Mouse (Mus musculus) spleen, embryonic (tissue): ENCODE measurements at regions not wholly inside any gene's neighbourhood (a gene's known extent, or its start where the extent isn't known, plus 50 kb on each side); places are given as distances from the start of the nearest gene placed in this dataset.
"Not testable (repeated sequence)": the region's sequence is repeated elsewhere in the genome, so short reads cannot be mapped to it uniquely, and the experiment has no call there.

Experiments used
- CTCF ChIA-PET: fragments of 350-600 bp; sonication (Branson Sonifier 250); formaldehyde crosslinking; loops from one replicate; lab custom pipeline; 2022; lab: Charles Lee

GRCm38 (mm10) chr5:105358902-105359301 is 56.7 kb upstream of the Lrrc8b start:
- CTCF ChIA-PET, result no interaction called here

GRCm38 (mm10) chr5:105356393-105356792 is 59.2 kb upstream of the Lrrc8b start:
- CTCF ChIA-PET, result not testable (repeated sequence)

- CTCF ChIA-PET, result no interaction called here
Measured at GRCm38 (mm10) chr5:105354041-105354440, 60.5 kb upstream of the Gbp6 start.

- CTCF ChIA-PET, result interaction anchor here (0.5 kb wide), 1 partner anchor 17 kb away, joined by 15 read pairs; no protein-coding TSS in a partner anchor
Measured at GRCm38 (mm10) chr5:105346463-105346862, 53.0 kb upstream of the Gbp6 start.

GRCm38 (mm10) chr5:105345953-105346352 is 52.5 kb upstream of the Gbp6 start:
- CTCF ChIA-PET, result interaction anchor here (0.5 to 0.6 kb wide), 2 partner anchors 17 to 1070 kb away, joined by 3 to 15 read pairs; no protein-coding TSS in a partner anchor

GRCm38 (mm10) chr5:105344808-105345732 is 51.6 kb upstream of the Gbp6 start:
- CTCF ChIA-PET, result interaction anchor here (0.6 kb wide), 1 partner anchor 1069 kb away, joined by 3 read pairs; no protein-coding TSS in a partner anchor

GRCm38 (mm10) chr5:105343816-105344215 is 50.3 kb upstream of the Gbp6 start:
- CTCF ChIA-PET, result not testable (repeated sequence)
